Mouse (Mus musculus): ENCODE data around the gene Tnfrsf8. TPM values are rescaled to one million over a fixed set of nuclear protein-coding genes. Genes with fewer than 3 reads are reported as not detected.

The Tnfrsf8 gene
- polyA plus RNA-seq, 1 experiment from 2014 or later: not detected

- ATAC-seq (replicated peaks; ENCODE audit: low FRiP score, low TSS enrichment, low read depth) (no peak), DNase-seq (ENCODE audit: low spot score) (no peak)
- H3K4me2 ChIP-seq (ENCODE audit: low read length): no peak overlapping the region
- no peak overlapping the region for H3K9ac ChIP-seq (ENCODE audit: low read length)
- H3K36me3 ChIP-seq (ENCODE audit: control insufficient read depth, insufficient read depth, low read length): no peaks in the 10 kb centered on the region
- no peaks in the 10 kb centered on the region for H3K9me3 ChIP-seq (ENCODE audit: control insufficient read depth, low read length)
- no peak overlapping the region for H3K27ac ChIP-seq (ENCODE audit: low read depth)
- WGBS: 87% methylated on average over 4 of the region's 4 CpGs
- no peak overlapping the region for H3K4me3 ChIP-seq (ENCODE audit: low read depth, low read length)
- no peaks in the 10 kb centered on the region for H3K4me1 ChIP-seq (replicated peaks; ENCODE audit: control insufficient read depth, insufficient read depth, low read length)
- H3K27me3 ChIP-seq (replicated peaks; ENCODE audit: control insufficient read depth, insufficient read depth, low read length): no peaks in the 10 kb centered on the region
Observed at GRCm38 (mm10) chr4:145224613-145225012, 90.4 kb downstream of the Tnfrsf8 start.

GRCm38 (mm10) chr4:145222064-145222463 lies 92.9 kb downstream of the Tnfrsf8 start:
- Histone ChIP-seq H3K9me3 (ENCODE audit: control insufficient read depth, low read length) (no peaks in the 10 kb centered on the region), H3K27ac (ENCODE audit: low read depth) (no peak overlapping the region), H3K36me3 (ENCODE audit: control insufficient read depth, insufficient read depth, low read length) (no peaks in the 10 kb centered on the region), H3K4me2 (ENCODE audit: low read length) (no peak overlapping the region), H3K9ac (ENCODE audit: low read length) (no peak overlapping the region), H3K4me1 (replicated peaks; ENCODE audit: control insufficient read depth, insufficient read depth, low read length) (no peaks in the 10 kb centered on the region), H3K27me3 (replicated peaks; ENCODE audit: control insufficient read depth, insufficient read depth, low read length) (no peaks in the 10 kb centered on the region), H3K4me3 (ENCODE audit: low read depth, low read length) (no peak overlapping the region)
- DNase-seq (ENCODE audit: low spot score): no peak
- no peak for ATAC-seq (replicated peaks; ENCODE audit: low FRiP score, low TSS enrichment, low read depth)
- 75% methylated on average over 8 of the region's 8 CpGs for WGBS

- DNase-seq (ENCODE audit: low spot score) (no peak), ATAC-seq (replicated peaks; ENCODE audit: low FRiP score, low TSS enrichment, low read depth) (no peak)
- H3K27me3 ChIP-seq (replicated peaks; ENCODE audit: control insufficient read depth, insufficient read depth, low read length): no peaks in the 10 kb centered on the region
- H3K36me3 ChIP-seq (ENCODE audit: control insufficient read depth, insufficient read depth, low read length): no peaks in the 10 kb centered on the region
- H3K9me3 ChIP-seq (ENCODE audit: control insufficient read depth, low read length): no peaks in the 10 kb centered on the region
- no peak overlapping the region for H3K4me3 ChIP-seq (ENCODE audit: low read depth, low read length)
- no peak overlapping the region for H3K9ac ChIP-seq (ENCODE audit: low read length)
- H3K4me1 ChIP-seq (replicated peaks; ENCODE audit: control insufficient read depth, insufficient read depth, low read length): no peaks in the 10 kb centered on the region
- H3K4me2 ChIP-seq (ENCODE audit: low read length): no peak overlapping the region
- 57% methylated on average over 2 of the region's 2 CpGs for WGBS
- no peak overlapping the region for H3K27ac ChIP-seq (ENCODE audit: low read depth)
Observed at GRCm38 (mm10) chr4:145221379-145221778, 93.6 kb downstream of the Tnfrsf8 start.

- no peak overlapping the region for H3K27ac ChIP-seq (ENCODE audit: low read depth)
- ATAC-seq (replicated peaks; ENCODE audit: low FRiP score, low TSS enrichment, low read depth) (no peak), DNase-seq (ENCODE audit: low spot score) (no peak)
- H3K4me3 ChIP-seq (ENCODE audit: low read depth, low read length): no peak overlapping the region
- H3K9me3 ChIP-seq (ENCODE audit: control insufficient read depth, low read length): no peaks in the 10 kb centered on the region
- H3K9ac ChIP-seq (ENCODE audit: low read length): no peak overlapping the region
- H3K4me1 ChIP-seq (replicated peaks; ENCODE audit: control insufficient read depth, insufficient read depth, low read length): no peaks in the 10 kb centered on the region
- no peaks in the 10 kb centered on the region for H3K27me3 ChIP-seq (replicated peaks; ENCODE audit: control insufficient read depth, insufficient read depth, low read length)
- no peaks in the 10 kb centered on the region for H3K36me3 ChIP-seq (ENCODE audit: control insufficient read depth, insufficient read depth, low read length)
- 83% methylated on average over 1 of the region's 1 CpGs for WGBS
- H3K4me2 ChIP-seq (ENCODE audit: low read length): no peak overlapping the region
Observed at GRCm38 (mm10) chr4:145220001-145220400, 95.0 kb downstream of the Tnfrsf8 start.

GRCm38 (mm10) chr4:145219240-145219985 lies 95.6 kb downstream of the Tnfrsf8 start:
- WGBS: 66% methylated on average over 15 of the region's 15 CpGs

GRCm38 (mm10) chr4:145217837-145218236 lies 97.1 kb downstream of the Tnfrsf8 start:
- Histone ChIP-seq H3K4me2 (ENCODE audit: low read length) (no peak overlapping the region), H3K4me1 (replicated peaks; ENCODE audit: control insufficient read depth, insufficient read depth, low read length) (no peaks in the 10 kb centered on the region), H3K4me3 (ENCODE audit: low read depth, low read length) (no peak overlapping the region), H3K27me3 (replicated peaks; ENCODE audit: control insufficient read depth, insufficient read depth, low read length) (no peaks in the 10 kb centered on the region), H3K36me3 (ENCODE audit: control insufficient read depth, insufficient read depth, low read length) (no peaks in the 10 kb centered on the region), H3K27ac (ENCODE audit: low read depth) (no peak overlapping the region), H3K9me3 (ENCODE audit: control insufficient read depth, low read length) (no peaks in the 10 kb centered on the region), H3K9ac (ENCODE audit: low read length) (no peak overlapping the region)
- ATAC-seq (replicated peaks; ENCODE audit: low FRiP score, low TSS enrichment, low read depth) (no peak), DNase-seq (ENCODE audit: low spot score) (no peak)
- 76% methylated on average over 5 of the region's 5 CpGs for WGBS

More at GRCm38 (mm10) chr4:145219240-145219985, 95.6 kb downstream of the Tnfrsf8 start:
- Histone ChIP-seq H3K36me3 (ENCODE audit: control insufficient read depth, insufficient read depth, low read length) (no peaks in the 10 kb centered on the region), H3K27ac (ENCODE audit: low read depth) (no peak overlapping the region), H3K9me3 (ENCODE audit: control insufficient read depth, low read length) (no peaks in the 10 kb centered on the region), H3K27me3 (replicated peaks; ENCODE audit: control insufficient read depth, insufficient read depth, low read length) (no peaks in the 10 kb centered on the region), H3K4me3 (ENCODE audit: low read depth, low read length) (no peak overlapping the region), H3K9ac (ENCODE audit: low read length) (no peak overlapping the region), H3K4me2 (ENCODE audit: low read length) (no peak overlapping the region), H3K4me1 (replicated peaks; ENCODE audit: control insufficient read depth, insufficient read depth, low read length) (no peaks in the 10 kb centered on the region)
- ATAC-seq (replicated peaks; ENCODE audit: low FRiP score, low TSS enrichment, low read depth) (no peak), DNase-seq (ENCODE audit: low spot score) (no peak)

Other genes starting within 250 kb of the Tnfrsf8 start
- 14.1 and 15.5 TPM in 2 replicates for gene Vps13d, start 120.2 kb downstream of the Tnfrsf8 start, polyA plus RNA-seq (2014; fragmentation: Nextera tagmentation; extraction: Ambion mirVana)
- 5.7 and 6.9 TPM in 2 replicates for gene Tnfrsf1b, start 68.3 kb downstream of the Tnfrsf8 start, polyA plus RNA-seq (2014; fragmentation: Nextera tagmentation; extraction: Ambion mirVana)
- 0.15 and 0.35 TPM in 2 replicates for gene Zfp990, start 195.6 kb upstream of the Tnfrsf8 start, polyA plus RNA-seq (2014; fragmentation: Nextera tagmentation; extraction: Ambion mirVana)